Mouse (Mus musculus) liver, embryonic 14.5 days (tissue): Measurements from ENCODE around the gene Zbed4.
A peak's percentile ranks its signal among the peaks of the same experiment; 100 is the strongest.

Experiments used
- CTCF ChIP-seq: IDR thresholded peaks from 2 replicates; pipeline ENCODE4 v1.5.1; 2016; ENCODE audit warnings: antibody characterized with exemption, low read depth, control low read depth
- EP300 ChIP-seq: IDR thresholded peaks from 2 replicates; pipeline ENCODE4 v1.6.1; 2016; ENCODE audit warnings: antibody characterized with exemption, low read depth

DNA sequence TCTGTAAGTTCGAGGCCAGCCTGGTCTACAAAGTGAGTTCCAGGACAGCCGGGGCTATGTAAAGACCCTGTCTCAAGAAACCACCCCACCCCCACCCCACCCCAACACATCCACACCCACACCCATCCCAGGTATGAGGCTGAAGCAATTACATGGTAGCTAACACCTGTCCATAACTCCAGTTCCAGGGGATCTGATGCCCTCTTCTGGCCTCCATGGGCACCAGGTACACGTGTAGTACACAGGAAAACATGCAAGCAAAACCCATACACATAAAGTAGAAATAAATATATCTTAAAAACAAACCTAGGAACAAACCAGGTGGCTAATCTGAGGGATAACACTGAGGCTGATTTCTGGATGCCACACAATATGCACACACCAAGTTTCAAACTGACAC lies 61.8 kb downstream of the Zbed4 start:
- 0 out of 2 replicates have a peak, but pooled peaks have one; percentile 19 for TF ChIP-seq CTCF
- TF ChIP-seq EP300, result no peak
